Mouse (Mus musculus) forebrain, embryonic 16.5 days (tissue): Measurements from ENCODE around the gene Kctd12. TPM values are rescaled to one million over a fixed set of nuclear protein-coding genes. Genes with fewer than 3 reads are reported as not detected.

Source experiments
- ATAC-seq: fragments of 200-750 bp; cut with Nextera tagmentation; 2 replicates; pipeline ENCODE4 v1.8.0; 2017; ENCODE audit warnings: mild to moderate bottlenecking, moderate library complexity
- H3K27ac ChIP-seq: fragments of 300-500 bp; sonication (generic); 2 replicates; pipeline ENCODE4 v1.5.1; 2014; ENCODE audit warnings: low read length, control low read depth
- H3K27me3 ChIP-seq: fragments of 300-500 bp; sonication (generic); replicated peaks from 2 replicates; pipeline ENCODE4 v1.6.1; 2014; ENCODE audit warnings: low read length; ENCODE audit not compliant: control insufficient read depth, insufficient read depth
- H3K36me3 ChIP-seq: fragments of 300-500 bp; sonication (generic); 2 replicates; pipeline ENCODE4 v1.6.1; 2014; ENCODE audit not compliant: control insufficient read depth, insufficient read depth
- H3K4me1 ChIP-seq: fragments of 300-500 bp; sonication (generic); replicated peaks from 2 replicates; pipeline ENCODE4 v1.6.1; 2014; ENCODE audit warnings: low read length; ENCODE audit not compliant: control insufficient read depth, insufficient read depth
- H3K4me2 ChIP-seq: fragments of 300-500 bp; sonication (generic); 2 replicates; pipeline ENCODE4 v1.6.1; 2014; ENCODE audit warnings: mild to moderate bottlenecking, low read length, control low read depth
- H3K4me3 ChIP-seq: fragments of 300-500 bp; sonication (generic); replicated peaks from 2 replicates; pipeline ENCODE4 v1.5.1; 2014; ENCODE audit warnings: mild to moderate bottlenecking, low read length, control low read depth
- H3K9ac ChIP-seq: fragments of 300-500 bp; sonication (generic); replicated peaks from 2 replicates; pipeline ENCODE4 v1.6.1; 2014; ENCODE audit warnings: low read depth, low read length, control low read depth
- H3K9me3 ChIP-seq: fragments of 300-500 bp; sonication (generic); 2 replicates; pipeline ENCODE4 v1.6.1; 2016; ENCODE audit warnings: low read length; ENCODE audit not compliant: control insufficient read depth
- WGBS: fragments of 180-500 bp; shearing (Covaris S2); extraction: QIAGEN DNeasy Blood & Tissue Kit; methylation state at CpG from one replicate; pipeline ENCODE4 v1.1.7; 2014; 5-methylcytosine and 5-hydroxymethylcytosine counted together
- microRNA-seq: library from miRNA; unstranded; fragments of <30 nt; microRNA quantifications from one replicate; pipeline ENCODE4, GENCODE M21; 2017
- polyA plus RNA-seq: library from polyadenylated mRNA; unstranded; fragments of >200 nt; fragmentation: Nextera tagmentation; extraction: Ambion mirVana; gene quantifications from 2 replicates; pipeline ENCODE4 v1.2.1, GENCODE M21; 2015

Kctd12 gene
- polyA plus RNA-seq, 1 experiment from 2014 or later: 17.5 TPM

- Histone ChIP-seq H3K27ac (no peak overlapping the region), H3K9ac (no peak overlapping the region), H3K4me1 (peaks cover 3% of the 10 kb centered on the region; the same call in 1 of the 2 replicates), H3K4me2 (no peak overlapping the region), H3K36me3 (no peaks in the 10 kb centered on the region), H3K9me3 (no peaks in the 10 kb centered on the region), H3K27me3 (no peaks in the 10 kb centered on the region), H3K4me3 (no peak overlapping the region)
- no peak for ATAC-seq
- 50% methylated on average over 1 of the region's 1 CpGs for WGBS
Measured at GRCm38 (mm10) chr14:102930933-102931332, 51.5 kb downstream of the Kctd12 start.

- Histone ChIP-seq H3K9ac (no peak overlapping the region), H3K4me1 (peaks cover 6% of the 10 kb centered on the region; the same call in 1 of the 2 replicates), H3K36me3 (no peaks in the 10 kb centered on the region), H3K9me3 (no peaks in the 10 kb centered on the region), H3K4me2 (no peak overlapping the region), H3K27me3 (no peaks in the 10 kb centered on the region), H3K4me3 (no peak overlapping the region), H3K27ac (no peak overlapping the region)
- WGBS: 85% methylated on average over 3 of the region's 3 CpGs
- no peak for ATAC-seq
Measured at GRCm38 (mm10) chr14:102929545-102929944, 52.9 kb downstream of the Kctd12 start.

- no peak for ATAC-seq
- H3K9me3 ChIP-seq: no peaks in the 10 kb centered on the region
- H3K4me1 ChIP-seq: peaks cover 6% of the 10 kb centered on the region; the same call in 1 of the 2 replicates
- 90% methylated on average over 5 of the region's 5 CpGs for WGBS
- no peaks in the 10 kb centered on the region for H3K27me3 ChIP-seq
- H3K4me3 ChIP-seq: no peak overlapping the region
- H3K36me3 ChIP-seq: no peaks in the 10 kb centered on the region
- no peak overlapping the region for H3K9ac ChIP-seq
- no peak overlapping the region for H3K27ac ChIP-seq
- no peak overlapping the region for H3K4me2 ChIP-seq
Measured at GRCm38 (mm10) chr14:102927847-102928466, 54.5 kb downstream of the Kctd12 start.

Small RNAs within 50 kb of the gene (microRNA-seq; reads per million reads assigned to microRNA genes)
- gene Mir5130: not detected

Other genes with a start within 250 kb of the Kctd12 start
- gene Acod1, start 64.3 kb upstream of the Kctd12 start, polyA plus RNA-seq: not detected in 2 replicates
- gene Cln5, start 87.6 kb upstream of the Kctd12 start, polyA plus RNA-seq: 9.4 TPM in 2 replicates
- gene Fbxl3, start 116.9 kb upstream of the Kctd12 start, polyA plus RNA-seq: 26.5 and 31.0 TPM in 2 replicates